Mouse (Mus musculus): ENCODE measurements at regions not wholly inside any gene's neighbourhood (a gene's known extent, or its start where the extent isn't known, plus 50 kb on each side); places are given as distances from the start of the nearest gene placed in this dataset.

DNA sequence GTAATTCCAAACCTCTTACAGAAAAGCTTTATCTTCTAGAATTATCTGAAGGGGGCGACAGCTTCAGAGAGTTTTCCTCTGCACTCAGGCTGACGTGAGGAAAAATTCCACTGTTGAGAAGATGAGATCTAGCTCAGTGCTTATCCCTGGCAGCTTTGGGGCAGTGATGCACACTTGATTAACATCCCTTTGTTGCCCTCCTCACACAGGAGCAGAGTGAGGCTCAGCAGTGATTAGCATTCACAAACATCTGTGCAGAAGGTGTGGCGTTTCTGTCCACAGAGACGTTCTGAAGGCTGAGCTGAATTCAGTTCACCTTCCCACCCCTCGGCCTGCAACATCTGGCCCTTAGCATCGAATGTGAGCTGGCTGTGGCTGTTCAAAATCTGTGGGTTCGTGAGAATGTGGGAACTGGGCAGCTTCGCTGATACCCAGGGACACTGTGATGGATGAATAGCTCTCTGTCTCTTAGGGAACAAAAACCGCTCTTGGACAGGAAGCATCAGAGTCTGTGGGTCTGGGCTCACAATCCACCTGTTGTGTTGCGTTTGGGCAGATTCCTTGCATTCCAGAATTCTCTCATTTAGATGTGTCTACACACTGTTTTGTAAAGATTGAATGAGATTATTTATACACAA is 139.0 kb upstream of the Gm3448 start:
- no peak for TF ChIP-seq ZNF384 (IDR thresholded peaks at IDR 0.05; ENCODE audit: low read depth, low read length)
- TF ChIP-seq MAFK (IDR thresholded peaks at IDR 0.05; ENCODE audit: insufficient read depth, low read depth, low read length): no peak
- TF ChIP-seq ZC3H11A (IDR thresholded peaks at IDR 0.05; ENCODE audit: borderline replicate concordance, low read depth, low read length): no peak
